Mouse (Mus musculus) hindbrain, embryonic 15.5 days (tissue): ENCODE data around the gene Kcnj15. TPM values are rescaled to one million over a fixed set of nuclear protein-coding genes. Genes with fewer than 3 reads are reported as not detected.

Experiments
- ATAC-seq: fragments of 200-750 bp; cut with Nextera tagmentation; 2 replicates; pipeline ENCODE4 v1.8.0; 2017; ENCODE audit warnings: low read depth, moderate number of reproducible peaks, moderate TSS enrichment; ENCODE audit not compliant: low FRiP score
- H3K27ac ChIP-seq: fragments of 300-500 bp; sonication (generic); replicated peaks from 2 replicates; pipeline ENCODE4 v1.5.1; 2015; ENCODE audit warnings: mild to moderate bottlenecking, inconsistent platforms
- H3K27me3 ChIP-seq: fragments of 300-500 bp; sonication (generic); 2 replicates; pipeline ENCODE4 v1.6.1; 2015; ENCODE audit warnings: control low read depth, inconsistent platforms
- H3K36me3 ChIP-seq: fragments of 300-500 bp; sonication (generic); 2 replicates; pipeline ENCODE4 v1.6.1; 2015; ENCODE audit warnings: control low read depth, inconsistent platforms
- H3K4me1 ChIP-seq: fragments of 300-500 bp; sonication (generic); replicated peaks from 2 replicates; pipeline ENCODE4 v1.6.1; 2015; ENCODE audit warnings: control low read depth, inconsistent platforms
- H3K4me2 ChIP-seq: fragments of 300-500 bp; sonication (generic); 2 replicates; pipeline ENCODE4 v1.6.1; 2015; ENCODE audit warnings: moderate library complexity, mild to moderate bottlenecking, inconsistent platforms
- H3K4me3 ChIP-seq: fragments of 300-500 bp; sonication (generic); 2 replicates; pipeline ENCODE4 v1.5.1; 2015; ENCODE audit warnings: mild to moderate bottlenecking, inconsistent platforms
- H3K9ac ChIP-seq: fragments of 300-500 bp; sonication (generic); 2 replicates; pipeline ENCODE4 v1.6.1; 2015; ENCODE audit warnings: inconsistent platforms
- H3K9me3 ChIP-seq: fragments of 300-500 bp; sonication (generic); 2 replicates; pipeline ENCODE4 v1.6.1; 2016; ENCODE audit warnings: control low read depth, inconsistent platforms
- WGBS: fragments of 180-500 bp; shearing (Covaris S2); methylation state at CpG from one replicate; pipeline ENCODE4 v1.1.7; 2015; 5-methylcytosine and 5-hydroxymethylcytosine counted together
- polyA plus RNA-seq: library from polyadenylated mRNA; unstranded; fragments of >200 nt; fragmentation: Nextera tagmentation; extraction: Ambion mirVana; gene quantifications from 2 replicates; pipeline ENCODE4 v1.2.1, GENCODE M21; 2015

Kcnj15 gene
- polyA plus RNA-seq, 1 experiment from 2014 or later, result 0.08 TPM

DNA sequence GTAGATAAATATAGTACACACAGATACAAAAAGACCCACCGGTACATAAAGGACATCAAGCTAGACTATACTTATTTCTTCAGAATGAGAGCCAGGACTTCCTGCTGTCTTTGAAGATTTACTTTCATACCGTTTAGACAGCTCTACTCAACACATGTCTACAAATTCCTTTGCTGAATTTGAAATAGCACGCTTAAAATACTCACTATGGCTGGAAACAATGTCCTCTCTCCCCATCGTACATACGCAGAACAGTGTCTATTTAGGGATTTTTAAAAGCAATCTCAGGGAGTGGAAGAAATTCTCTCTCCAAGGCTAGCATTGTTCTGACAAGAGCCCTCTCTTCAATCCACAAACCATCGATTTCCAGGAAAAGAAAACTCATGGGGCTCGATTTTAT is 32.1 kb upstream of the Kcnj15 start:
- H3K4me2 ChIP-seq, result no peak overlapping the region

GRCm38 (mm10) chr16:95231768-95232167 is 25.6 kb upstream of the Kcnj15 start:
- 80% methylated on average over 4 of the region's 4 CpGs for WGBS
- H3K4me1 ChIP-seq, result no peaks in the 10 kb centered on the region
- H3K4me2 ChIP-seq, result no peak overlapping the region
- no peak overlapping the region for H3K4me3 ChIP-seq
- no peak for ATAC-seq
- H3K9me3 ChIP-seq, result no peaks in the 10 kb centered on the region
- H3K36me3 ChIP-seq, result no peaks in the 10 kb centered on the region
- no peak overlapping the region for H3K27ac ChIP-seq
- no peak overlapping the region for H3K9ac ChIP-seq
- no peaks in the 10 kb centered on the region for H3K27me3 ChIP-seq

More for the DNA sequence above, 32.1 kb upstream of the Kcnj15 start:
- Histone ChIP-seq H3K9ac (no peak overlapping the region), H3K36me3 (no peaks in the 10 kb centered on the region), H3K27me3 (no peaks in the 10 kb centered on the region), H3K9me3 (no peaks in the 10 kb centered on the region), H3K4me3 (no peak overlapping the region), H3K4me1 (no peaks in the 10 kb centered on the region), H3K27ac (no peak overlapping the region)
- 79% methylated on average over 7 of the region's 7 CpGs for WGBS
- no peak for ATAC-seq

DNA sequence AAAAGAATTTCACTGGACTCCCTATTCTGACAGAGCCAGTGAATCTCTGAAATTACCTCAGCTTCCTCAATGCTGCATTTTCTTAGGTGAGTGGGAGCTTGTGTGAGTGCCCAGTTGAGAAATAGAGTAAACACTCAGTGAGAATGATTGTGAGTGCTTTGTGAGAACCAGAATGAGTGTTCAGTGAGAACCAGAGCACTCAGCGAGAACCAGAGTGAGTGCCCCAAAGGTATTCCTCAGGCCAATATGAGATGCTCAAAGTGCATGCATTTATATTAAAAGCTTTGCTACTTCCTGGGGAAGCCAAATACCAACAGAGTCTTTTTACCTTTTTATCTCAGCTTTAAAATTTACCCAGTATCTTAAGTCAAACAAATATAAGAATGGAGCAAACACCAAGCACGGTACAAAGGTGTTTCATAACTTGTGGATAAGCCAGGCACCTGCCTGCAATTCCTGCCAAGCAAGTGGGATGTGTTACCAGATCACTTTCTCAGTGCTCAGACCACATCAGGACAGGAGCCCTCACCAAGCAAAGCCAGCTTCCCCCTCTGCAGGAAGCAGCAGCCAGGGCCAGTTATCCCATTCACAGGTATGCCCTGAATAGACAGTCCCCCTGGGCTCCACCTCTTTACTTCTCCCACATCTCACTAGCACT is 22.3 kb upstream of the Kcnj15 start:
- WGBS, result 84% methylated on average over 2 of the region's 2 CpGs

GRCm38 (mm10) chr16:95239209-95239925 is 18.0 kb upstream of the Kcnj15 start:
- no peaks in the 10 kb centered on the region for H3K36me3 ChIP-seq
- no peaks in the 10 kb centered on the region for H3K4me1 ChIP-seq
- H3K27me3 ChIP-seq, result no peaks in the 10 kb centered on the region
- H3K4me3 ChIP-seq, result no peak overlapping the region
- no peak overlapping the region for H3K4me2 ChIP-seq
- ATAC-seq, result no peak
- no peak overlapping the region for H3K27ac ChIP-seq
- no peak overlapping the region for H3K9ac ChIP-seq
- WGBS, result 84% methylated on average over 7 of the region's 7 CpGs
- H3K9me3 ChIP-seq, result no peaks in the 10 kb centered on the region

More for the DNA sequence above, 22.3 kb upstream of the Kcnj15 start:
- Histone ChIP-seq H3K4me2 (no peak overlapping the region), H3K4me3 (no peak overlapping the region), H3K36me3 (no peaks in the 10 kb centered on the region), H3K27ac (no peak overlapping the region), H3K9ac (no peak overlapping the region), H3K27me3 (no peaks in the 10 kb centered on the region), H3K4me1 (no peaks in the 10 kb centered on the region), H3K9me3 (no peaks in the 10 kb centered on the region)
- ATAC-seq, result no peak

DNA sequence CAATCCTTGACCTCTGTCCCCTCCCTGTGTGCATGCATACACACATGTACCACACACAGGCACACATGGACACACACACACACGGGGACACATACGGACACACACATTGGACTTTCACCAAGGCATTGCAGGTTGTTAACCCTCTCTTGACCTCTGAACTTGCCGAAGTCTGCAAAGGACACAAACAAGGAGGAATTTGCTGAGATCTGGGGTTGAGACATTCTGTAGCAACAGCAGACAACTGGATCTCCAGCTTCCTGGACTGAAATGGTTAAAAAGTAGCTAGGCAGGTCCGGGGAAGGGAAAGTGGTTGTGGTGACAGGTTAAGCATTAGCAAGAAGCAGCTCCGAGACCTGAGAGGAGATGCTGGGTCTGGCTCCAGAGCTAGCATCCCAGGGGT is 16.7 kb upstream of the Kcnj15 start:
- H3K4me3 ChIP-seq, result no peak overlapping the region

GRCm38 (mm10) chr16:95241581-95241980 is 15.8 kb upstream of the Kcnj15 start:
- Histone ChIP-seq H3K9me3 (no peaks in the 10 kb centered on the region), H3K36me3 (no peaks in the 10 kb centered on the region), H3K9ac (no peak overlapping the region), H3K27me3 (no peaks in the 10 kb centered on the region), H3K4me3 (no peak overlapping the region), H3K4me2 (no peak overlapping the region), H3K4me1 (no peaks in the 10 kb centered on the region), H3K27ac (no peak overlapping the region)
- WGBS, result 80% methylated on average over 4 of the region's 4 CpGs
- ATAC-seq, result no peak

More for the DNA sequence above, 16.7 kb upstream of the Kcnj15 start:
- Histone ChIP-seq H3K36me3 (no peaks in the 10 kb centered on the region), H3K4me2 (no peak overlapping the region), H3K9ac (no peak overlapping the region), H3K27ac (no peak overlapping the region), H3K4me1 (no peaks in the 10 kb centered on the region), H3K27me3 (no peaks in the 10 kb centered on the region), H3K9me3 (no peaks in the 10 kb centered on the region)
- 63% methylated on average over 5 of the region's 5 CpGs for WGBS
- ATAC-seq, result no peak

DNA sequence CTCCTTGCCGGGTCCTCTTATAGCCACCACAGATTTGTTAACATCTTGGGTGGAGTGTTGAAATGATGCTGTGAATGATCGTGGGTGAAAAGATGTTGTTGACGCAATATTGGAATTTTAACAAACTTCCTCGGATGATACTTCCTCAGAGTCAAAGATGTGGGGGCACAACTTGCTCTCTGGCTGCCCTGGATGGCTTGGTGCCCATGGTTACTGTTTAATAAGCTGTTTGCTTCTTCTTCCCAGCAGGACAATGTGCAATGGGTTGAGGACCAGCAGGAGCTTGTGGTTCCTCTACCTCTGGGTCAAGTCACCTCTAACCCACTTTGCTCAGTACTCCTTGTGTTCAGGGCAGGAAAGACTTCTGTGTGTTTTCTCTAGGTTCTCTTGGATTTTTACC is 15.2 kb upstream of the Kcnj15 start:
- WGBS, result 88% methylated on average over 4 of the region's 4 CpGs
- no peaks in the 10 kb centered on the region for H3K4me1 ChIP-seq
- H3K9ac ChIP-seq, result no peak overlapping the region
- H3K27me3 ChIP-seq, result no peaks in the 10 kb centered on the region
- ATAC-seq, result no peak
- no peak overlapping the region for H3K4me3 ChIP-seq
- H3K36me3 ChIP-seq, result no peaks in the 10 kb centered on the region
- H3K4me2 ChIP-seq, result no peak overlapping the region
- no peaks in the 10 kb centered on the region for H3K9me3 ChIP-seq
- no peak overlapping the region for H3K27ac ChIP-seq

GRCm38 (mm10) chr16:95243401-95243800 is 14.0 kb upstream of the Kcnj15 start:
- H3K4me3 ChIP-seq, result no peak overlapping the region
- H3K9me3 ChIP-seq, result no peaks in the 10 kb centered on the region
- no peak overlapping the region for H3K27ac ChIP-seq
- no peaks in the 10 kb centered on the region for H3K4me1 ChIP-seq
- H3K27me3 ChIP-seq, result no peaks in the 10 kb centered on the region
- H3K4me2 ChIP-seq, result no peak overlapping the region
- no peak for ATAC-seq
- H3K9ac ChIP-seq, result no peak overlapping the region
- 89% methylated on average over 1 of the region's 1 CpGs for WGBS
- H3K36me3 ChIP-seq, result no peaks in the 10 kb centered on the region

DNA sequence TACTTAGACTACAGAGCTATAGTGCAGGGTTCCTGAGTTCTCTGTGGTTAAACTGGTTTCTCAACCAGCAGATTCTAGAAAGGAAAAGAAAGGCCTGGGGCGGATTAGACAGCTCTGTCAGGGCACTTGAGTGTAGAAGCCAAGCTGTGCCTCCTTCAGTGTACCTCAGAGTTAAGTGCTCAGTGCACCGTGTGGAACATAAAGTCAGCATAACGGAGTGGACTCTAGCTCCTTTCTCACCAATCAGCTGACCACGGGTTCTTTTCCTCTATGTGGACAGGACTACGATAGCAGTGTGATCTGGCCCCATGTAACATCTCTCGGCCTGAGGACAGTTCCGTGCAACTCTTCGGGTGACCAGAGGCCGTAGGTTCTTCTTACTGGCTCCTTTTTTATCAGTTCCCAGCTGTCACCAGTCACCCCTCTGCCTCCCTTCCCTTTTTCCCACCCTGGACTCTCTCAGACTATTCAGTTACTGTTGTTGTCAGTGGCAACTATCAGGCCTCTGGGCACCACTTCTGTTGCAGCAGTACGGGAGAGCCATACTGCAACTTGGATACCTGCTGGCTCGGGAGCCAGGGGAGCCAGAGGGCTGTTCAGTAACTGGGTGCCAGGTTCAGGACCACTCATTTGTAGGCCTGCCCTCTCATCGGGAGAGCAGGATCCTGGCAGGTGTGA is 12.6 kb upstream of the Kcnj15 start:
- no peak overlapping the region for H3K27ac ChIP-seq
- no peak overlapping the region for H3K4me3 ChIP-seq
- no peak overlapping the region for H3K4me2 ChIP-seq
- H3K4me1 ChIP-seq, result no peaks in the 10 kb centered on the region
- 90% methylated on average over 12 of the region's 12 CpGs for WGBS
- no peaks in the 10 kb centered on the region for H3K27me3 ChIP-seq
- H3K9me3 ChIP-seq, result no peaks in the 10 kb centered on the region
- no peak overlapping the region for H3K9ac ChIP-seq
- no peak for ATAC-seq
- no peaks in the 10 kb centered on the region for H3K36me3 ChIP-seq

DNA sequence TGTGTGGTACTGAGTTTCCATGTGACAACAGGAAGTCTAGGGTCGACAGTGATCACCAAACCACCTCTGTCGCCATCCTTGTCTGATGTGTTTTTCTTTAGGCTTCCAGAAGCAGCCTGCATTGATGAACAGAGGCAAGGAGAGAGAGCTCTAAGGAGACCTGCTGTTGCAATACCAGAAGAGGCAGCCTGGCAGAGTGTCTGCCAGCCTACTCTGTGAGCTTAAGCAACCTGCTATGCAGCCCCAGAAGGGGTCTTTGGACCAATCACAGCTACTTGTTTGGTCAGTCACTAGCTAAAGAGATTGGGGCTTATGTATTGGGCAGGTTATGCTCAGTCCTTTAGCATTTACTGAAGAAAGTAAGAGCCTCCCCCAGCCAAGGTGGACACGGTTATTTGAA is 11.9 kb upstream of the Kcnj15 start:
- Histone ChIP-seq H3K9ac (no peak overlapping the region), H3K36me3 (no peaks in the 10 kb centered on the region), H3K4me1 (no peaks in the 10 kb centered on the region), H3K27me3 (no peaks in the 10 kb centered on the region), H3K9me3 (no peaks in the 10 kb centered on the region), H3K4me3 (no peak overlapping the region), H3K27ac (no peak overlapping the region), H3K4me2 (no peak overlapping the region)
- 83% methylated on average over 3 of the region's 3 CpGs for WGBS
- ATAC-seq, result no peak

GRCm38 (mm10) chr16:95248646-95249045 is 8.7 kb upstream of the Kcnj15 start:
- Histone ChIP-seq H3K27me3 (no peaks in the 10 kb centered on the region), H3K4me2 (no peak overlapping the region), H3K4me3 (no peak overlapping the region), H3K9ac (no peak overlapping the region), H3K4me1 (no peaks in the 10 kb centered on the region), H3K9me3 (no peaks in the 10 kb centered on the region), H3K36me3 (no peaks in the 10 kb centered on the region), H3K27ac (no peak overlapping the region)
- ATAC-seq, result no peak
- WGBS, result 87% methylated on average over 5 of the region's 5 CpGs

DNA sequence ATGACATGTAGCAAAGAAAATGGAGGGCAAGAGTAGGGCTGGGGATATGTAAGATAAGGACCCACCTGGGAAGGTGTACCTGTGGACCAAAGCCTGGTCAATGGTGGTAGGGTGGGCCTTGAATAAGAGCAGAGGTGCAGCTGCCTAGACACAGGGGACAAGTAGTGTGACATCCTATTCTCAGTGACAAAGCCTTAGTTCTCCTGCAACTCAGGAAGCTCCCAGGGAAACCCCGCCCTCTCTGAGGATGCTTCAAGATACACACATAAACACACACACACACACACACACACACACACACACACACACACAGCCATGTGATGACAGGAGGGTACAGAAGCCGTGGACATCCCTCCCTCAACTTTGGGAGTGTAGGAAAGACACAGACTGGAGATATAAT is 710 bp upstream of the Kcnj15 start:
- 67% methylated on average over 2 of the region's 2 CpGs for WGBS
- H3K9ac ChIP-seq, result no peak overlapping the region
- no peak overlapping the region for H3K27ac ChIP-seq
- no peaks in the 10 kb centered on the region for H3K4me1 ChIP-seq
- H3K36me3 ChIP-seq, result no peaks in the 10 kb centered on the region
- no peak overlapping the region for H3K4me3 ChIP-seq
- H3K27me3 ChIP-seq, result no peaks in the 10 kb centered on the region
- ATAC-seq, result no peak
- no peaks in the 10 kb centered on the region for H3K9me3 ChIP-seq
- H3K4me2 ChIP-seq, result no peak overlapping the region
